Mouse (Mus musculus) erythroid progenitor cell, adult 5-6 weeks (primary cell): ENCODE measurements around the gene Efcab14. TPM values are rescaled to one million over a fixed set of nuclear protein-coding genes. Genes with fewer than 3 reads are reported as not detected.

Source experiments
- ATAC-seq: replicated peaks from 2 replicates; pipeline ENCODE4 v1.8.0; 2016; ENCODE audit warnings: moderate number of reproducible peaks, mild to moderate bottlenecking, moderate TSS enrichment, inconsistent platforms; ENCODE audit not compliant: poor library complexity, low FRiP score, severe bottlenecking
- total RNA-seq, 2 experiments: library from RNA; stranded (forward) in 1 of 2; stranded (reverse) in 1 of 2; fragments of 150-400 nt in 1 of 2; fragments of 186-747, 209-891 nt in 1 of 2; gene quantifications; 2 replicates each; pipeline versions ENCODE4 v1.2.3 to v1.2.4; 2015 to 2017; ENCODE audit warnings: low replicate concordance in 2 of 2

Efcab14 gene
- total RNA-seq (2015; ENCODE audit: low replicate concordance) (48.6 and 49.7 TPM in 2 replicates), total RNA-seq (2017; ENCODE audit: low replicate concordance) (30.9 and 37.1 TPM in 2 replicates)

DNA sequence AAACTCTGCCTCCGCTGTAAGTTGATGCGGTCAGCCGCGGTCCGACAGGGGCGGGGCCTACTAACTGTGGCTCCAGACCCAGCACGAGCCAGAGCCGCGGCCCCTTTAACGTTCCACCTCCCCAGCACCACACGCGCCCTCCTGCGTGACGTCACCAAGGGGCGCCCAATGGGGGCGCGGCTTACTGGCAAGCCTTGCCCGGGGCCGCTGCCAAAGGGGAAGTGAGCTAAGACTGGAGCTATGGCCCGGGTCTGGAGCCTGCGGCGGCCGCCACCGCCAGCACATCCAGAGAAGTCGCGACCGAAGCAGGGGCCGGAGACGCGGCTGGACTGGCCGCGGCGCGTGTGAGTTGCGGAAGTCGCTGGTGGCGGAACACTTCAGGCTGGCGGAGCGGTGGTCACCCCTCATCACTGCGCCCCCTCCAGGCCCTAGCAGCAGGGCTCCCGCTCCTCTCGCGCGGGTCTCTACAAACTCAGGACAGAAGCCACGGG is at the start of gene Efcab14:
TSS of gene Efcab14 (plus strand) at position 194 of the 491 bp plus-strand sequence.
- peak; percentile 96 for ATAC-seq

DNA sequence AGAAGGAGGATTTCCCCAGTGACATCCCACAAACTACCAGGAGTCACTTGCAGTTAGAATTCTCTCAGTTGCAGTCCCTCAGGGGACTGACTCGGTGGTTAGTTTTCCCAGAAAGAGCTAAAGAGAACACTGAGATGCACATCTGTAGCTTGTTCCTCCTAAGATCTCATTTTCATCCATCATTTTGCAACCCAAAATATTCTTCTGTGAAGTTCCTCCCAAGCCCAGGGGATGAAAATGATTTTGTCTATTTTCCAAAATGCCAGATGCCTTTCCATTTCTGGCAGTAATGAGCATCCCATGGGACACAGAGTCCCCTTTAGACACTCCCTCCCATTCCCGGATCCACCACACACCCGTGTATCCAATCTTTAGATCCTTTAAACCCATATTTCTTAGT is 36.1 kb upstream of the Efcab14 start:
- no peak for ATAC-seq

DNA sequence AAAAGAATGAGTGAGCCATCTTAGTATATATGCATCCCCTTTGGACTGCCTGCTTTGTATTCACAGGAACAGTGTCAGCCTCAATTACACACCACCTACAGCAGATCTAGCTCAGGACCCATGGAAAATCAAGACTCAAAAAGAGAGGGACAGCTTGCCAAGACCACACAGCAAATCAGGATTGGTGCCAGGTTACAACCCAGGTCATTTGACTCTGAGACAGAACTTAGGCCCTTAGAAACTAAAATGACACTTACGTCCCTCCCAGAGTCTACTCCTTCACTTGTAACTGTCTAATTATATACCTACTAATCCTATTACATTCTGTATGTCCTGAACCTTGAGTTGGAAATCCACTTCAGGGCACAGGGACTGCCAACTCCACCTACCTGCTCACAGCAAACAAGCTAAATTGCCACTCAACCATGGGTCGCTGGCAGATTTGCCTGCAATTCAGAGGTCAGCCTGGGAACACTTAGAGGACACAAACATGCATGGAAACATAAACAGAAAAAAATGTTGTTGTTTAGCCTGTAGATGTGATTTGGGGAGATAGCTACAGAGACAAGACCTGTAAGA is 33.5 kb upstream of the Efcab14 start:
- no peak for ATAC-seq

DNA sequence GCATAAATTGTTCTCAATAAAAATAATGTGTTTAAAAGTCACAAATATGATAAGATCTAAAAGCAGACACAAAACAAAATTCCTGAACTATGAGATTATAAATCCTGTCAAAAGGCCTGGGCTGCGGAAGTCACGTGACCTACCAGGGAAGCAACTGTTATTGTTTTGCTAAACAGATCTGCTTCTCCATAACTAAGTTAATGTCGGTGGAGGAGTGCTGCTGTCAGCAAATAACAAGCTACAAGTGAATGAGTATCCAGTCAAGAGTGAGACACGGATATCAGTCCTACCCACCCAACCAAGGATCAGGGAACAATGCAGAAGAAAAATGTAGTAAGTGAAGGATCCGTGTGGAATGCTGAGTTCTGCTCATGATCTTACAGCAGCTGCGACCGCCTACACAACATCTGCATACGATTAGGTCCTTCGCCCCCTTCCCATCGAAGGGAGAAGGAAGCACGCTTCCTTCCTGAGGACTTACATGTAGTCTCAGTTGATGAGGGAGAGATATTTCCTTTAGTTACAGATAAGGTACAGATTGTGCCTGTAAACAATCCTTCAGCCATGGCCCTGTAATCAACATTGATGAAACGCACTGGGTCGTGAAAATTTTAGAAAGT is 28.5 kb upstream of the Efcab14 start:
- ATAC-seq = no peak

DNA sequence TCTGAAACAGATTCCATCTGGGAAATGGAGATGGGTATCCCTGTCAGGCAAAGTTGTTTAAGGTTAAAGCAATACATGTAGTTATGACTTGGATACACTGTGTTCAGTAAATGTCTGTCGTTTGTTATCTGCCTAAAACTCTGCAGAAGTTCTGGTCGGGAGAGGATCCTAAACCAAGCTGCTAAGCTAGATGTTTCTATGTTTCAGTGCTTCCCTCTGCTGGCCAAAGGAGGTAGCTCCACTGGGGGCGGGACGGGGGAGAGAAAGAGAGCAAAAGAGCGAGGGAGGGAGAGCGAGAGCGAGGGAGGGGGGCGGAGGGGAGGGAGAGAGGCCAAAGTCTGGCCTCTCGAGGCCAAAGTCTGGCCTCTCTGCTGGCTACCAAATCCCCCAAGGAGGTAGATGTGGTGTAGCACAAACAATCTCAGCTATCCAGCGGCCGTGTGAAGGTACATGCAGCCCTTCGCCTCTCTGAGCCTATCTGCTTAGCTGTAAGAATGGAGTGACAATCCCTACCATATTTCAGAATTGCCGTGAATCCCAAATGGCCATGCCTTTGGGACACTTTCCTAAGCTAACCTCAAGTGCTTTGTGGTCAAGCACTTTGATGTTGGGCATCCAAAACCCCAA is 27.6 kb upstream of the Efcab14 start:
- ATAC-seq = 0 out of 2 replicates have a peak, but pooled peaks have one; percentile 34

DNA sequence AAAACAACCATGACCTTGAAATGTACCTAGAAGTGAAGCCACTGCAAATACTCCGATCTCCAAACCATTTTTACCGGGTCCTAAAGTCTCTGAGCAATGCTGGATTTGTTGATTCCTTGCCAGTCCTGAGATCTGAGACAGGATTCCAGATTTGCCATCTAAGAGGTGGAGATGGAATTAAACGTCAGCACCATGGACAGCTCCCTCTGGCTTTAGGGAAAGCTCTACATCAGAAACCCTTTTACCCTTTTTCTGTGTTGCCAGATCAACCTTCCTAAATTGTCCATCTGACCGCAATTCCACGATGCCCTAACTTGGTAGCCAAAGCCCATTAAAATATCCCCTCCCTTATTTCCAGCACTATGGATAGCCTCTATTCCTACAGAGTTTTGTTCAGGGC is 8.8 kb upstream of the Efcab14 start:
- no peak for ATAC-seq

DNA sequence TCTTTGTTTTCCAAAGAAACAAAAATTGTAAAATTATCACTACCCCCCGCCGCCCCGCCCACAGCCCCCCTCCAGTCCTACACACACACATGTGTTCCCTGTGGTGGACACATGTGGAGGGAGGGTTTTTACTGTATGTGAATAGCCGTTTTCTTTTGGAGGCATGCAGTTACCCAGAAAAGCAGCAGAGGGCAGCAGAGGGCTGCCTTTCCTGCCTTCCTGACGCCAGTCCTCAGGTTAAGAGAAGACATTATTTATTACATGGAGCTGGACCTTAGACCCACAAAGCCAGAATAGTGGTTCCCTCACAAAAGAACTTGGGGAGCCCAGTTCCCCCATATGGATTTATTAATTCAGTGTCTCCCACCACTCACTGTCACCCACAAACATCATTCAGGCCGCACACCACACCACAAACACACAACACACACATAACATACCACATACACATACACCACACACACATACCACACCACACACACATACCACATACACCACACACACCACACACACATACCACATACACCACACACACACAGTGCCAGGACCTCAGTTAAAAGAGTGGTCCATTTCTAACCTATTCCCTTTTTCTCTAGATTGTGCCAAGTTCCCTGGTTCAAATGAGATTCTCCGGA is 5.8 kb upstream of the Efcab14 start:
- ATAC-seq = peak; percentile 72

DNA sequence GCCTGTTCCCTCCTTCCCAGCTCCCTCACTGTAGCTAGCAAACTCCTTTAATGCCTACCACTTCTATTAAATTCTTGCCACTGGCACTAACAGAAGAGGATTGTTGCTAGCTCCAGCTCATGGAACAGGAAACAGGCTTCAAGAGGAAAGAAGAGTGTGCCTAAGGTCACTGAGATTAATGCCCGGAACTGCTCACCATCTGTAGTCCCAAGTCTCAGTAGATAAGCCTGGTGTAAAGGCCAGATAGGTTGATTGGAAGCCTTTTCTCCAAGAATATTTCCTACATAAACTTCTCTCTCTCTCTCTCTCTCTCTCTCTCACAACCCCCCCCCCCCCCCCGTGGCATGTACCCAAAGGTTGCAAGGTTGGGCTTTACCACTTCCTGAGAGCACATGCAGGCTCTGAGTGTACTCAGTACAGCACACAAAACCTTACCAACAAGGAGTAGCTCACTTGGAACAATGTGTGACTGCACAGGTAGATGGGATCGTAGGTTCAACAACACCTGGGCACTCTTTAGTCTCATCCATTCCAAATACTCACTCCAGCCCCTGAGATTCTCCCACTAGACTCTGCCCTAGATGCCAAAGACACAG is 5.2 kb upstream of the Efcab14 start:
- ATAC-seq = no peak

DNA sequence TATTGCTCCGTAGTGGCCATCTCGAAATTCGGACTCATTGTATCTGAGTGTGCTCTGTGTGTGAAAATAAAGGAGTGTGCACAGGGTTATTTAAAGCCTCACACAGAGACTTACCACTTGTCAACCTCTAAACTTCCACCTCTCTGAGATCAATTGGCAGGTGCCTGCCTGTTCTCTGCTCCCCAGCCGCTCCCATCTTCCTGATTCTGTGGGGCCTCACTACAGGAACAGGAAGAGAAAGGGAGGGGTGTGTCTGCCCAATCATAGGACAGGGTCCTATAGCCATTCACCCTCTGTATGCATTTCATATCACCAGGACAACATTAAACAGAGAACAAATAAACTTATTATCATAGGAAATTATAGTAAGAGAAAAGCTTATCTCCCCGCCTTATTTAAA is 3.8 kb upstream of the Efcab14 start:
- ATAC-seq = no peak

DNA sequence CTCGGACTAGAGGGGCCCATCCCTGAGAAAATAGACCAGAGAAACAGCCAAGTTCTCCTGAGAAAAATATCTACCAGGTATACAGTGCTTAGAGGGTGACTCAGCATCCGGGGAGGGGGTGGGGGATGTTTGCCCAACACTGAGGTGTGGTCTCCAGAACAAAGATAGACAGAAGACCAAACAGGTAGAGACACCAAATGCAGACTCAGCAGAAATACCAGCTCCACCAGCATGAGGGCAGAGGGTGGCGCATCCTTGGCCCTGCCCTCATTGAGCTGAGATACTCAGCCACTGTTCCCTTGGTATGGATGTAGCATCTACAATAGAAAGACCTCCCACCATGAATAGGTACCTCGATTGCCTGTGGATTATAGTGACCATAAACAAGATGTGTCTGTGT is 2.7 kb upstream of the Efcab14 start:
- no peak for ATAC-seq

DNA sequence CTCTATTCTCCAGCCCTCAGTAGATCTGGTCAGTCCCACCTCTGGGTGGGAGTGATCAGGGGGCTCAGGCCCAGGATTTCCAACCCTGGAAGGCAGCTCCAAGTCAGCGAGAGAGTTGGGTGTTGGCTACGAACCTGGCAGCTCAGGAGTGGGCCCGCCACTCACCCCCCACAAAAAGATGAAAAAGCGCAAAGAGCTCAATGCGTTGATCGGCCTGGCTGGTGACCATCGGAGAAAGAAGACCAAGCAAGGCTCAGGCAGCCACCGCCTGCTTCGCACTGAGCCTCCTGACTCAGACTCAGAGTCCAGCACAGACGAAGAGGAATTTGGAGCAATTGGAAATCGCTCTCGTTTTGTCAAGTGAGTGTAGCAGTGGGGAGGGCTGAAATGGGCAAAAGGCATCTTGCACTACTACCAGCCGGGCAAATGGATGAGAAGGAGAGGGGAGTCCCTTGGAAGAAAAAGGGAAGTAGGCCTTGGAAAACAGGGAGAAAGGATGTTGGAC is 989 bp downstream of the Efcab14 start:
- ATAC-seq = no peak

DNA sequence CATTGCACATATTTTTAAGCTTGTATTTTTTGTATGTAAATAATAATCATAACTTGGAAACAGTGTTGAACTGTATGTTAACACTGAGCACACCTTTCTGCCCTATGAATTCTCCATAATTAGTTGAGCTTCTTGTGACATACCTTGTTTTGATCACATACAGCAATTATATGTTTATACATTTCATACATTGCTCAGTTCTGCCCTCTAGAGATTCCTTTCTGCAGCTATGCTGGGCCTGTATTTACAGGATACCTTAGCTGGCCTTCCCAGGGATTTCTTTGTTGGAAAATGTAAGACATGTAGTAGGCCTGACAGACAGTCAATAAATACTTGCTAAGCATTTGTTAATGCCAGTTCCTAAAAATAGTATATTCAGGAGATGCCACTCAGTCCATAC is 5.1 kb downstream of the Efcab14 start:
- ATAC-seq = no peak

DNA sequence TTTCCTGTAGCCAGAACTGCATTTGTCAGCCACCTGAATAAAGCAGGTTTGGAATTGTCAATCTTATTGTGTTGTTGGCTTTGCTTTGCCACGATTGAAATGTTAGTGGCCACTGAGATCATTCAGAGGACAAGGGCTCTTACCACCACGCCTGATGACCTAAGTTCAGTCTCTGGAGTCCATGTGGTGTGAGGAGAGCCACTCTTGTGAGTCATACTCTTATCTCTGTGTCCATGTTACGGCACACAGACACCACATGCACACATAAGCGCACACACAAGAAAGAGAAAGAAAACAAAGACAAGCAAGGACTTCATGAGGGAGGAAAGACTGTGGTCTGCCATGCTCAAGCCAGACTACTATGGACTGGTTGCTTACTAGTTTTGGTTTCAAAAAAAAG is 5.6 kb downstream of the Efcab14 start:
- no peak for ATAC-seq

DNA sequence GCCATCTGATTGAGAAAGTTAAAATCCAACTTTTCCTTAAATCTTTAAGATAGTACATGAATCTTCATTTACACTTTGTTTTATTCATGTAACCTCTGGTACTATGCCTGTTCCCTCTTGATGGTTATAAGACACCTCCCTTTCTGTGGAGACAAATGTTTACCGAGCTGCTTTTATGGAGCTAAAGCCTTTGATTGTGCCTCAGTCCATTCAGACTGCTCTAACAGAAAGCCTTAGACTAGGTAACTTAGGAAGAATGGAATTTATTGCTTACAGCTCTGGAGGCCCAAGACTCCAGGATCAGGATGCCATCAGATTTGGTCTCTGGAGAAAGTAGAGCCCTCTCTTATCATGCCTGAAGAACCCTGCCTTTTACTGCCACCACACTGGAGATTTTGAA is 10.6 kb downstream of the Efcab14 start:
- ATAC-seq = no peak

DNA sequence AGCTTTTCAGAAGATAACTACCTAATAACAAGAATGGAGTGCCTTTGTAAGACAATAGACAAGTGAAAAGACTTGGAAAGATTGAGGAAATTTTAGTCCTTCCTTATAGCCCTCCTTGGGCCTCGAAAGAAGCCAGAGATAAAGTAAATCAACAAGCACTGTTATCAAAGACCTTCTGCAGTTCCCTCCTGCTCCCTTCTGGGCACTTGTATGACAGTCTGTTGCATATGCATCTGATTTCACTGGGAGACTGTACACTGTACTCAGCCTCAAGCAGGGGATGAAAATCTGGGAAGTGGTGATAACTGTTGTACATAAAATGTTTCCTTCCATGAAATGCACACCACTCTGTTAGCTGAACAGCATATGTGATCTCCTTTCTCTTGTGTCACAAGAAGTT is 11.8 kb downstream of the Efcab14 start:
- ATAC-seq = no peak

DNA sequence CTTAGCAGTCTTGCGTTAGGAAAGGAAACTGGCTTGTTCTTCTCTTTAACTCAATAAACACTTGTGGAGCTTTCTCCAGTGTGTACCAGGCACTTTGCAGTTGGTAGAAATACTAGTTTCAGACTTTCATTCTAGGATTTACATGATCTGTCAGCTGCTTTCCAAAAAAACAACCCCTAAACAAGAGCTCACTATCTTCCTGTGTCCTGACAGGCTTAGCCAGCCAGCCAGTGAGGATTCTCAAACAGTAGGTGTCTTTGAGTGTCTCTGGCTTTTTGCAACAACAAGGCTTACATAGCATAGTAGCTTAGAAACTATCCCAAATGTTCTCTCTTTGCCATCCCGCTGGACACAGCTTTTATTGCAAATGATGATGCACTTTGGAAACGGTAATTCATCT is 16.6 kb downstream of the Efcab14 start:
- no peak for ATAC-seq

DNA sequence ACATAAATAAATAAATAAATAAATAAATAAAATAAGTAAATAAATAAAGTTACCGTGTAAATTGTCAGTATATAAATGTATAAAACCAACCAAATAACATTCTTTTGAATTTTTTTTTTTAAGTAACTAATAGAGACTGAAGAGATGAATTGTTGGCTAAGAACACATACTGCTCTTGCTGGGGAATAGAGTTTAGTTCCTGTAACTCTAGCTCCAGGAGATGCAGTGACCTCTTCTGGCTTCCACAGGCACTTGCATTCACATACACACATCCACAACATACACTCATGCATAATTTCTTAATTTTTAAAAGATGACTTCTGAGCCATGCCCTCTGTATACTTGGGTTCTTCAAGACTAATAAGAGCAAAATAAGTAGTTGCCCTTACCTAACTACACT is 17.3 kb downstream of the Efcab14 start:
- ATAC-seq = no peak

DNA sequence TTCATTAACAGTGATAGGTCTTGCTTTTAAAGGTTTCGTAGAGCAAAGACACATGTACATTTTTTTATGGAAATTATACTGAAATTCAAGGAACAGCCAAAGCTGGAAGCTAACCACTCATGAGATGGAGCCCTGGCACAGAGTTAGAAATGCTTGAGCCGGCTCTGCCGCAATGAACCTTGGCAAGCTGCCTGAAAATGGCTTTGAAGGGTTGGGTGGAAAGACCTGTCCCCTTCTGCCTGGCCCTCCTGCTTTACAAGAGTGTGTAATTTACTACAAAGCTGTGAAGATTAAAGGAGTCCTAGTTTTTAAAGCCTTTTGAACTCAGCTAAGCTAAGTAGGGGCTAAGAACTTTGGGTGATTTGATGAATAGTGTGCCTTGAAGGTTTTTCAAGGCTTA is 23.7 kb downstream of the Efcab14 start:
- ATAC-seq = no peak

DNA sequence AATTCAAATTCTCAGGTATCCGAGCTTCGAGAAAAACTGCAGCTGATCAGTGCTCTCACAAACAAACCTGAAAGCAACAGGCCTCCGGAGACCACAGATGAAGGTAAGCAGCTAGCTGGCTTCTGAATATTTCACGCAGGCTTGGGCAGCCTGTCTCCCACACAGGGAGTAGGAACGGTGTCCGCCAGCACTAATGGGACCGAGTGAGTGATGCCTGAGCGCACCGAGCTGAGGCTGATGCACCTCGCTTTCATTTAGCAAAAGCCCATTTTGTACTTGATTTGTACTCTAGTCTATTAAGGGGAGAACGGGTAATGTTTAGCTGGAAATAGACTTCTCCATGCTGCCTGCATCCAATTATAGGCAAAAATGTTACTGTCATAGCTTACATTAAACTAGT is 27.0 kb downstream of the Efcab14 start:
- ATAC-seq = no peak
